Mouse (Mus musculus): ENCODE measurements around the gene Pacsin2.

DNA sequence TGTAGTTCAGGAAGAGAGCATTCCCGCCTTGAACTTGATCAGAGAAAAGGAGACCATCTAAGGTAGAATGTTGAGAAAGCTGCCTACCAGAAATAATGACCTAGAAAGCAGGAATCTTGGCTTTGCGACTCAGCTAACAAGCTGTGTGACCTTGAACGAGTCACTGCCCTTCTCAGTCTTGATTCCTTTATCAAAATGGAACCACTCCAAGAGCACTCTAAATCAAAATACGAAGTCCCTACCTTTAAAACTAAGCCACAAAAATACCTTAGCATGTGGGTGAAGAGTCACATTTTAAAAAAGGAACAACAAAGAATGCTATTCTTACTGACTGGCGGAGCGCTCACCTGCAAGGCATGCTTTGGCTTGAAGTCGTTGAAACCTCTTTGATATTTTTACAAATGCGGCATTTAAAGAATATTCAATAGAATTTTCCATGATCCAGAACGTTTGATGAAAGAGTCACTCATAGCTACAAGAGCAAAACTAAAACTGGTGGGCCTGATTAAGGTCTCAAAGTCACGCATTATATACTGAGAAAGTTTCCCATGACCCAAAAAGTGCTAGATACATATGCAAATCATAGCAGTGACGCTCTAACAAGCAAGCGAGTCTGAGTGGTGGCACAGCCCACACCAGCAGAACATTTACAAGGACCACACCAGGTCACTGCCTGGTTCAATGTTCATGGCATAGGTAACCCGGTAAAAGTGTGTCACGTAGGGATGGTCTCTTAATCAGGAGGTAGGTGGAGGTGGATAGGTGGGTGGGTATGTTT is 33.2 kb downstream of the Pacsin2 start:
- TF ChIP-seq POLR2A (IDR thresholded peaks at IDR 0.05; ENCODE audit: insufficient read depth, low read length) (no peak), CTCF (IDR thresholded peaks at IDR 0.05; ENCODE audit: low read depth, low read length) (no peak), EP300 (IDR thresholded peaks at IDR 0.05; ENCODE audit: insufficient read depth, low read depth, low read length) (no peak)
